Mouse (Mus musculus) ES-E14 (cell line): Measurements from ENCODE around the gene Rad51b. TPM values are rescaled to one million over a fixed set of nuclear protein-coding genes. Genes with fewer than 3 reads are reported as not detected.

Source experiments
- DNase-seq: peaks from one replicate; pipeline ENCODE4 v3.0.0-alpha.2; 2013; ENCODE audit warnings: low read depth, low spot score
- H3K27ac ChIP-seq: 2 replicates; pipeline ENCODE4 v1.5.1; 2012; ENCODE audit warnings: low read depth, mild to moderate bottlenecking, low read length, moderate library complexity, mixed read lengths; ENCODE audit not compliant: poor library complexity, insufficient read depth, severe bottlenecking
- H3K36me3 ChIP-seq: 2 replicates; pipeline ENCODE4 v1.6.1; 2012; ENCODE audit warnings: mild to moderate bottlenecking, low read length, moderate library complexity, mixed read lengths; ENCODE audit not compliant: control insufficient read depth, poor library complexity, insufficient read depth, severe bottlenecking
- H3K4me1 ChIP-seq, 2 experiments: fragments of 150-350 bp in 1 of 2; sonication (generic) in 1 of 2; 2 replicates each; pipeline ENCODE4 v1.6.1; 2012; ENCODE audit warnings: low read length in 2 of 2, mild to moderate bottlenecking in 1 of 2, mixed read lengths in 1 of 2; ENCODE audit not compliant: control insufficient read depth in 2 of 2, insufficient read depth in 2 of 2, poor library complexity in 1 of 2
- H3K4me3 ChIP-seq, 2 experiments: fragments of 150-350 bp in 1 of 2; sonication (generic) in 1 of 2; 2 replicates each; pipeline ENCODE4 v1.5.1; 2012; ENCODE audit warnings: low read length in 2 of 2, low read depth in 1 of 2, mild to moderate bottlenecking in 1 of 2, mixed read lengths in 1 of 2; ENCODE audit not compliant: insufficient read depth in 1 of 2, poor library complexity in 1 of 2, severe bottlenecking in 1 of 2
- H3K9ac ChIP-seq: 2 replicates; pipeline ENCODE4 v1.6.1; 2012; ENCODE audit warnings: low read depth, mild to moderate bottlenecking, low read length, mixed read lengths; ENCODE audit not compliant: poor library complexity, insufficient read depth, severe bottlenecking
- H3K9me3 ChIP-seq: fragments of 150-350 bp; sonication (generic); 2 replicates; pipeline ENCODE4 v1.6.1; 2012; ENCODE audit warnings: low read depth, mild to moderate bottlenecking, low read length; ENCODE audit not compliant: control insufficient read depth, insufficient read depth
- CHD2 ChIP-seq: IDR thresholded peaks from 2 replicates; pipeline ENCODE4 v1.6.1; 2014; ENCODE audit warnings: mild to moderate bottlenecking, low read depth, low read length, inconsistent platforms
- HCFC1 ChIP-seq: IDR thresholded peaks from 2 replicates; pipeline ENCODE4 v1.6.1; 2012; ENCODE audit warnings: low read length, inconsistent platforms, borderline replicate concordance; ENCODE audit not compliant: insufficient read depth
- MAFK ChIP-seq: IDR thresholded peaks from 2 replicates; pipeline ENCODE4 v1.6.1; 2014; ENCODE audit warnings: mild to moderate bottlenecking, low read depth, low read length, inconsistent platforms; ENCODE audit not compliant: insufficient read depth
- ZC3H11A ChIP-seq: IDR thresholded peaks from 2 replicates; pipeline ENCODE4 v1.6.1; 2012; ENCODE audit warnings: low read depth, mild to moderate bottlenecking, inconsistent platforms, low read length, borderline replicate concordance
- ZNF384 ChIP-seq: IDR thresholded peaks from 2 replicates; pipeline ENCODE4 v1.6.1; 2012; ENCODE audit warnings: low read depth, low read length, inconsistent platforms
- in situ Hi-C, 2 experiments: fragments of 600-800 bp; cut with MboI; formaldehyde crosslinking; loops; one replicate each; pipeline ENCODE4 v1.15.1; 2025; ENCODE audit warnings: low sequenced_read_pairs in 2 of 2, inconsistent platforms in 1 of 2; ENCODE audit not compliant: unreplicated experiment in 2 of 2
- total RNA-seq: library from RNA; depleted of rRNA; stranded (reverse); fragments of 300-350 nt; gene quantifications from 2 replicates; pipeline ENCODE4 v1.2.3, GENCODE M21; 2012

Rad51b gene
- total RNA-seq, 1 experiment = 6.7 TPM

DNA sequence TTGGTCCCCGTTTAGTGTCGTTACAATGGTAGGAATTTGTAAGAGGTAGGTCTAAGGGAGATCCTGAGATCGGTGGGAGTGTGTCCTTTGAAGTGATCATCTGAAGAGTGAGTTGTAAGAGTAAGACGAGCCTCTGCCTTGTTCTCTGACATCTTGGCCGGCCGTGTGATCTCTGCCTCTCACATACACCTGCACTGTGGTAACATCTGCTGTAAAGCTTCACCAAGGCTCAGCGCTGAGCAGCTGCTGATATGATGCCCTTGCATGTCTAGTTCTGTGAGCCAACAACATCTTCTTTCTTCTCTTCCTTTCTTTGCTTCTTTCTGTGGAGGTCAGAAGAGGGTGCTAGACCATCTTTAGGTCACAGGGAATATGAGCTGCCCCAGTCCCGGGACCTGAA is 41.7 kb downstream of the Rad51b start:
- no peak overlapping the region for H3K9ac ChIP-seq
- no peak overlapping the region for H3K27ac ChIP-seq
- peaks cover 2 to 5% of the 10 kb centered on the region in 2 experiments; a peak in 1 of 4 replicates for H3K4me1 ChIP-seq
- no peak for TF ChIP-seq MAFK
- no peak for TF ChIP-seq HCFC1
- TF ChIP-seq CHD2 = no peak
- no peak for TF ChIP-seq ZC3H11A
- no peak for TF ChIP-seq ZNF384
- in situ Hi-C loops = no loop called here
- peaks cover 2% of the 10 kb centered on the region; the same call in 1 of the 2 replicates for H3K36me3 ChIP-seq
- H3K9me3 ChIP-seq = no peaks in the 10 kb centered on the region
- H3K4me3 ChIP-seq = no peak overlapping the region
- DNase-seq = no peak

DNA sequence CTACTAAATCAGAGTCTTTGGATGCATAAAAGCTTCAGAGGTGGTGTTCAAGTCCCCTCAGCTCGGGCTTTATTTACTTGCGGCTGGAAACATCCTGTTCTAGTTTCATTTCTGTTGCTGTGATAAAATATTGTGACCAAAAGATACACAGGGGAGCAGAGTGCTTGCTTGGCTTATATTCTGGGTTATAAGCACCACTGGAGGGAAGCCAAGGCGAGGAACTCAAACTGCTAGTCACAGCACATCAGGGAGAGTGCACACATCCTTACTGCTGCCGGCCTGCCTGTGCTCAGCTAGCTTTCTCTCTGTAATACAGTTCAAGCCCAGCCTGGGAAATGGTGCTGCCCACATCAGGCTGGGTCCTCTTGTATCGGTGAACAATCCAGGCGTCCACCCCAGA is 43.4 kb downstream of the Rad51b start:
- DNase-seq = no peak
- H3K27ac ChIP-seq = no peak overlapping the region
- in situ Hi-C loops = no loop called here

DNA sequence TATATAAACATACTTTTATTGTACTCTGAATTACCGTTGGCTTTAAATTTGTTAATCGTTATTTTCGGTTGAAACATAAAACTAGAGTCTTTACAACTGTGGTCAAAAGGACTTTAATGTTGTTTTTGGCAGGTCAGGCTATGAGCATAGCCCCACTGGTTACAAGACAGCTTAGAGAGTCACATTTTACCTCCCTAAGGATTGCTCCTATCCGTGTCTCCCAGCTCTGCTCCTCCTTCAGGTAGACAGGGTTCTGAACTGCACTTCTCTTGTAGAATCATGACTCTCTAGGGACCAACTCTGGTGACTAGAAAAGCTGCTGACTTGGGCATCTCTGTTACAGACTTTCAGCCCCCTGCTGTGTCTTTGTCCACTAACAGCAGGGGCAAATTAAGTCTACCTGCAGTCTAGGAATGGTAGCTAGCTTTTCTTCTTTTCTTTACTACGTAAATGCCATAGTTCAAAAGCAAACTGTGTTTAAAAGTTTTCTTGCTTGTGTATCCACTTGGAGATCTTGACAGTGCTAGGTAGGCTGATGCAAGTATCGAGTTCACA is 44.3 kb downstream of the Rad51b start:
- in situ Hi-C loops = no loop called here
- Histone ChIP-seq H3K9me3 (no peaks in the 10 kb centered on the region), H3K4me1 (peaks cover 2 to 5% of the 10 kb centered on the region in 2 experiments; a peak in 1 of 4 replicates), H3K4me3 (no peak overlapping the region), H3K9ac (no peak overlapping the region), H3K27ac (no peak overlapping the region), H3K36me3 (no peaks in the 10 kb centered on the region)
- peak; percentile 69 for DNase-seq
- TF ChIP-seq MAFK = peak; percentile 64; the same call in 1 of the 2 replicates
- TF ChIP-seq HCFC1 = no peak

More for the DNA sequence above, 43.4 kb downstream of the Rad51b start:
- TF ChIP-seq ZNF384 = no peak
- no peak for TF ChIP-seq CHD2
- no peak for TF ChIP-seq ZC3H11A
- no peak for TF ChIP-seq HCFC1
- Histone ChIP-seq H3K4me3 (no peak overlapping the region), H3K9me3 (no peaks in the 10 kb centered on the region), H3K4me1 (peaks cover 2 to 5% of the 10 kb centered on the region in 2 experiments; a peak in 1 of 4 replicates), H3K36me3 (no peaks in the 10 kb centered on the region), H3K9ac (no peak overlapping the region)

DNA sequence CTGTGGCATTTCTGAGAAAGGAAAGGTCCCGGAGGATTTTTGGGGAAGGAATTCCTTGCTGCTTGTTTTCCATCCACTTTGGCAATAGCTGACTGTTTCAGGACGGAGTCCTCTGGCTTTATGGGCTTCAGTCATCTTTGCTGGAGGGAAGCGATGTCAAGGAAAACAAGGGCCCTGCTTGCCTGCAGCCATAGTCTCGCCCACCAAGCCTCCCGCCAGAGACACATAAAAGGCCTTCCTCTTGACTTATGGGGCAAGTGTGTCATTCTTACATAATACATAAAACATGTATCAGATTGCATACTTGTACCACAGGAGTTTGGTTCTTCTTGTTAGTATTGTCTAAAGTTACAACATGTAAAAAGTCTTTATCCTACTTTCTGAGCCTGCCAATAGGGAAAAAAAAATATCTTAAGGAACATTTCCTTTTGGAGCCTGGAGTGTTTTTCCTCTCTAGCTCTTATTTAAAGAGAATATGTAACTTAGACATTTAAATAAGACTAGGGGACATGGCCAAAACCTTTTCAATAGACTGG is 49.2 kb downstream of the Rad51b start:
- no peak for DNase-seq
- H3K9me3 ChIP-seq = no peaks in the 10 kb centered on the region
- in situ Hi-C loops = no loop called here

More for the DNA sequence above, 49.2 kb downstream of the Rad51b start:
- no peak overlapping the region for H3K4me3 ChIP-seq
- no peak overlapping the region for H3K9ac ChIP-seq
- TF ChIP-seq CHD2 (no peak), ZC3H11A (no peak), ZNF384 (no peak), MAFK (no peak), HCFC1 (no peak)
- H3K36me3 ChIP-seq = peaks cover 2% of the 10 kb centered on the region; the same call in 1 of the 2 replicates
- peaks cover 0 to 2% of the 10 kb centered on the region in 2 experiments; a peak in 1 of 4 replicates for H3K4me1 ChIP-seq
- no peak overlapping the region for H3K27ac ChIP-seq
